Mouse (Mus musculus) lung, embryonic 14.5 days (tissue): ENCODE data around the gene Lrp2bp. TPM values are rescaled to one million over a fixed set of nuclear protein-coding genes. Genes with fewer than 3 reads are reported as not detected.

ENCODE experiments used
- ATAC-seq: fragments of 200-750 bp; cut with Nextera tagmentation; 2 replicates; pipeline ENCODE4 v1.8.0; 2017; ENCODE audit warnings: mild to moderate bottlenecking, moderate TSS enrichment, moderate library complexity; ENCODE audit not compliant: insufficient read depth
- DNase-seq: peaks from one replicate; pipeline ENCODE4 v3.0.0-alpha.2; 2015
- H3K27ac ChIP-seq: fragments of 300-500 bp; sonication (generic); 2 replicates; pipeline ENCODE4 v1.5.1; 2014; ENCODE audit warnings: low read depth, mild to moderate bottlenecking, moderate library complexity
- H3K27me3 ChIP-seq: fragments of 300-500 bp; sonication (generic); 2 replicates; pipeline ENCODE4 v1.6.1; 2014; ENCODE audit warnings: low read length, control low read depth; ENCODE audit not compliant: insufficient read depth
- H3K36me3 ChIP-seq: fragments of 300-500 bp; sonication (generic); 2 replicates; pipeline ENCODE4 v1.6.1; 2014; ENCODE audit warnings: control low read depth; ENCODE audit not compliant: insufficient read depth
- H3K4me1 ChIP-seq: fragments of 300-500 bp; sonication (generic); 2 replicates; pipeline ENCODE4 v1.6.1; 2014; ENCODE audit warnings: antibody characterized with exemption, control low read depth; ENCODE audit not compliant: insufficient read depth
- H3K4me2 ChIP-seq: fragments of 300-500 bp; sonication (generic); 2 replicates; pipeline ENCODE4 v1.6.1; 2014; ENCODE audit warnings: mild to moderate bottlenecking
- H3K4me3 ChIP-seq: fragments of 300-500 bp; sonication (generic); 2 replicates; pipeline ENCODE4 v1.5.1; 2014; ENCODE audit warnings: low read depth, low read length
- H3K9ac ChIP-seq: fragments of 300-500 bp; sonication (generic); 2 replicates; pipeline ENCODE4 v1.6.1; 2014
- H3K9me3 ChIP-seq: fragments of 300-500 bp; sonication (generic); 2 replicates; pipeline ENCODE4 v1.6.1; 2016; ENCODE audit warnings: low read depth, low read length, control low read depth
- CTCF ChIP-seq: IDR thresholded peaks from 2 replicates; pipeline ENCODE4 v1.5.1; 2016; ENCODE audit warnings: antibody characterized with exemption, low read depth
- WGBS: fragments of 180-500 bp; shearing (Covaris S2); extraction: QIAGEN DNeasy Blood & Tissue Kit; methylation state at CpG from one replicate; pipeline ENCODE4 v1.1.7; 2014; 5-methylcytosine and 5-hydroxymethylcytosine counted together
- polyA plus RNA-seq: library from polyadenylated mRNA; unstranded; fragments of >200 nt; fragmentation: Nextera tagmentation; extraction: Ambion mirVana; gene quantifications from 2 replicates; pipeline ENCODE4 v1.2.1, GENCODE M21; 2014

The Lrp2bp gene
- polyA plus RNA-seq, 1 experiment from 2014 or later: 0.86 TPM

GRCm38 (mm10) chr8:45986665-45987064 is 12.4 kb upstream of the Lrp2bp start:
- H3K27ac ChIP-seq: peak overlapping the region; percentile 20; the same call in 1 of the 2 replicates
- no peak for TF ChIP-seq CTCF
- WGBS: 48% methylated on average over 3 of the region's 3 CpGs

GRCm38 (mm10) chr8:45988189-45988588 is 10.9 kb upstream of the Lrp2bp start:
- no peak for TF ChIP-seq CTCF
- Histone ChIP-seq H3K9me3 (no peaks in the 10 kb centered on the region), H3K27me3 (no peaks in the 10 kb centered on the region), H3K27ac (no peak overlapping the region), H3K4me2 (no peak overlapping the region), H3K4me3 (no peak overlapping the region), H3K36me3 (peaks cover 53% of the 10 kb centered on the region), H3K4me1 (no peaks in the 10 kb centered on the region), H3K9ac (no peak overlapping the region)
- no peak for ATAC-seq
- DNase-seq: no peak
- WGBS: 58% methylated on average over 2 of the region's 2 CpGs

More at GRCm38 (mm10) chr8:45986665-45987064, 12.4 kb upstream of the Lrp2bp start:
- ATAC-seq (no peak), DNase-seq (peak; percentile 78)
- H3K9ac ChIP-seq: no peak overlapping the region
- H3K4me2 ChIP-seq: no peak overlapping the region
- H3K36me3 ChIP-seq: peaks cover 61% of the 10 kb centered on the region
- H3K4me3 ChIP-seq: no peak overlapping the region
- H3K4me1 ChIP-seq: no peaks in the 10 kb centered on the region
- no peaks in the 10 kb centered on the region for H3K27me3 ChIP-seq
- no peaks in the 10 kb centered on the region for H3K9me3 ChIP-seq

- no peak for DNase-seq
- Histone ChIP-seq H3K9ac (no peak overlapping the region), H3K27ac (no peak overlapping the region), H3K36me3 (peaks cover 51% of the 10 kb centered on the region), H3K4me2 (no peak overlapping the region), H3K27me3 (no peaks in the 10 kb centered on the region), H3K4me3 (no peak overlapping the region), H3K9me3 (no peaks in the 10 kb centered on the region), H3K4me1 (no peaks in the 10 kb centered on the region)
- WGBS: 93% methylated on average over 4 of the region's 4 CpGs
- no peak for ATAC-seq
- no peak for TF ChIP-seq CTCF
These were observed 8.3 kb upstream of the Lrp2bp start for GRCm38 (mm10) chr8:45990631-45991310.

GRCm38 (mm10) chr8:45994111-45994510 is 5.0 kb upstream of the Lrp2bp start:
- Histone ChIP-seq H3K4me1 (no peaks in the 10 kb centered on the region), H3K36me3 (peaks cover 57% of the 10 kb centered on the region), H3K27me3 (no peaks in the 10 kb centered on the region), H3K9me3 (no peaks in the 10 kb centered on the region), H3K4me2 (no peak overlapping the region), H3K9ac (no peak overlapping the region), H3K4me3 (no peak overlapping the region), H3K27ac (no peak overlapping the region)
- peak; percentile 45 for TF ChIP-seq CTCF
- DNase-seq (peak; percentile 9), ATAC-seq (no peak)
- 95% methylated on average over 2 of the region's 2 CpGs for WGBS

- no peak for ATAC-seq
- no peak overlapping the region for H3K9ac ChIP-seq
- no peaks in the 10 kb centered on the region for H3K9me3 ChIP-seq
- H3K36me3 ChIP-seq: peaks cover 50% of the 10 kb centered on the region
- H3K27me3 ChIP-seq: no peaks in the 10 kb centered on the region
- no peak overlapping the region for H3K27ac ChIP-seq
- H3K4me2 ChIP-seq: no peak overlapping the region
- WGBS: 72% methylated on average over 3 of the region's 3 CpGs
- no peak overlapping the region for H3K4me3 ChIP-seq
- H3K4me1 ChIP-seq: peaks cover 4% of the 10 kb centered on the region; the same call in 1 of the 2 replicates
- no peak for DNase-seq
- TF ChIP-seq CTCF: no peak
These were observed 3.5 kb upstream of the Lrp2bp start for GRCm38 (mm10) chr8:45995576-45995975.

GRCm38 (mm10) chr8:45998228-45998627 is 875 bp upstream of the Lrp2bp start:
- H3K4me3 ChIP-seq: peak overlapping the region; percentile 51; the same call in 1 of the 2 replicates
- DNase-seq (peak; percentile 52), ATAC-seq (no peak)
- H3K4me1 ChIP-seq: peaks cover 4% of the 10 kb centered on the region; the same call in 1 of the 2 replicates
- 77% methylated on average over 2 of the region's 2 CpGs for WGBS
- peak; percentile 54 for TF ChIP-seq CTCF
- peaks cover 34% of the 10 kb centered on the region for H3K36me3 ChIP-seq
- H3K4me2 ChIP-seq: peak overlapping the region; percentile 91
- H3K9me3 ChIP-seq: no peaks in the 10 kb centered on the region
- no peak overlapping the region for H3K9ac ChIP-seq
- no peaks in the 10 kb centered on the region for H3K27me3 ChIP-seq
- H3K27ac ChIP-seq: no peak overlapping the region

GRCm38 (mm10) chr8:45999784-46000705 is 942 bp downstream of the Lrp2bp start:
- peak overlapping the region; percentile 51 for H3K4me3 ChIP-seq
- peaks cover 4% of the 10 kb centered on the region; the same call in 1 of the 2 replicates for H3K4me1 ChIP-seq
- peak overlapping the region; percentile 91 for H3K4me2 ChIP-seq
- no peak for TF ChIP-seq CTCF
- H3K9ac ChIP-seq: peak overlapping the region; percentile 78
- H3K9me3 ChIP-seq: no peaks in the 10 kb centered on the region
- ATAC-seq (peak; percentile 99), DNase-seq (peak; percentile 99)
- H3K27me3 ChIP-seq: no peaks in the 10 kb centered on the region
- H3K27ac ChIP-seq: peak overlapping the region; percentile 98
- H3K36me3 ChIP-seq: peaks cover 25% of the 10 kb centered on the region
- WGBS: 5% methylated on average over 55 of the region's 55 CpGs
